Mouse (Mus musculus): ENCODE data around the gene Sstr5. TPM values are rescaled to one million over a fixed set of nuclear protein-coding genes. Genes with fewer than 3 reads are reported as not detected.

Sstr5 gene
- polyA plus RNA-seq, 1 experiment, result not detected

- Histone ChIP-seq H3K4me1 (ENCODE audit: control insufficient read depth, insufficient read depth, low read length) (no peaks in the 10 kb centered on the region), H3K27ac (ENCODE audit: insufficient read depth, low read length) (no peak overlapping the region), H3K4me3 (ENCODE audit: insufficient read depth, low read length) (no peak overlapping the region)
- TF ChIP-seq POLR2A (IDR thresholded peaks at IDR 0.05; ENCODE audit: low read depth, low read length) (no peak), CTCF (IDR thresholded peaks at IDR 0.05; ENCODE audit: borderline replicate concordance, insufficient read depth, low read length) (no peak)
Measured at GRCm38 (mm10) chr17:25441417-25441816, 55.7 kb downstream of the Sstr5 start.

Other genes starting within 250 kb of the Sstr5 start
- not detected in 2 replicates for gene Baiap3, start 240.9 kb downstream of the Sstr5 start, polyA plus RNA-seq (2011; ENCODE audit: insufficient read length, low read depth, missing spikeins)
- 296 and 315 TPM in 2 replicates for gene Ube2i, start 222.7 kb downstream of the Sstr5 start, polyA plus RNA-seq (2011; ENCODE audit: insufficient read length, low read depth, missing spikeins)
- not detected in 2 replicates for gene Prss34, start 198.9 kb downstream of the Sstr5 start, polyA plus RNA-seq (2011; ENCODE audit: insufficient read length, low read depth, missing spikeins)
- not detected in 2 replicates for gene Prss28, start 188.6 kb downstream of the Sstr5 start, polyA plus RNA-seq (2011; ENCODE audit: insufficient read length, low read depth, missing spikeins)
- not detected in 2 replicates for gene Prss29, start 178.6 kb downstream of the Sstr5 start, polyA plus RNA-seq (2011; ENCODE audit: insufficient read length, low read depth, missing spikeins)
- gene Tpsab1, start 151.7 kb downstream of the Sstr5 start, polyA plus RNA-seq (2011; ENCODE audit: insufficient read length, low read depth, missing spikeins), result not detected in 2 replicates
- gene Tpsb2, start 131.0 kb downstream of the Sstr5 start, polyA plus RNA-seq (2011; ENCODE audit: insufficient read length, low read depth, missing spikeins), result not detected in 2 replicates
- gene Tpsg1, start 128.0 kb downstream of the Sstr5 start, polyA plus RNA-seq (2011; ENCODE audit: insufficient read length, low read depth, missing spikeins), result 0.91 TPM in 1 of 2 replicates, not detected in the other
- 10.6 and 12.3 TPM in 2 replicates for gene Cacna1h, start 63.5 kb downstream of the Sstr5 start, polyA plus RNA-seq (2011; ENCODE audit: insufficient read length, low read depth, missing spikeins)
- gene Tekt4, start 42.7 kb downstream of the Sstr5 start, polyA plus RNA-seq (2011; ENCODE audit: insufficient read length, low read depth, missing spikeins), result not detected in 2 replicates
- gene Sox8, start 73.4 kb upstream of the Sstr5 start, polyA plus RNA-seq (2011; ENCODE audit: insufficient read length, low read depth, missing spikeins), result 0.27 and 0.28 TPM in 2 replicates
- 15.2 and 19.2 TPM in 2 replicates for gene Lmf1, start 81.8 kb upstream of the Sstr5 start, polyA plus RNA-seq (2011; ENCODE audit: insufficient read length, low read depth, missing spikeins)
- not detected in 2 replicates for gene Gng13, start 219.9 kb upstream of the Sstr5 start, polyA plus RNA-seq (2011; ENCODE audit: insufficient read length, low read depth, missing spikeins)
- 9.0 and 10.7 TPM in 2 replicates for gene Chtf18, start 230.1 kb upstream of the Sstr5 start, polyA plus RNA-seq (2011; ENCODE audit: insufficient read length, low read depth, missing spikeins)
- 10.0 and 13.0 TPM in 2 replicates for gene Rpusd1, start 230.4 kb upstream of the Sstr5 start, polyA plus RNA-seq (2011; ENCODE audit: insufficient read length, low read depth, missing spikeins)
- not detected in 2 replicates for gene Mslnl, start 238.8 kb upstream of the Sstr5 start, polyA plus RNA-seq (2011; ENCODE audit: insufficient read length, low read depth, missing spikeins)

Data from embryonic fibroblast, embryonic 13.5 days (primary cell).